Mouse (Mus musculus) spleen, postnatal 10 days (tissue): Measurements from ENCODE around the gene Gm10310.
"Not testable (repeated sequence)": the region's sequence is repeated elsewhere in the genome, so short reads cannot be mapped to it uniquely, and the experiment has no call there.

Source experiments
- DNase-seq, 2 experiments: peaks; one replicate each; pipeline ENCODE4 v3.0.0; 2021 to 2022; ENCODE audit warnings: low spot score in 2 of 2

Gm10310 gene

GRCm38 (mm10) chr10:129984962-129985361, at the start of gene Gm10310:
Gm10310 (minus strand) TSS chr10:129985062.
- not testable (repeated sequence) for DNase-seq

DNA sequence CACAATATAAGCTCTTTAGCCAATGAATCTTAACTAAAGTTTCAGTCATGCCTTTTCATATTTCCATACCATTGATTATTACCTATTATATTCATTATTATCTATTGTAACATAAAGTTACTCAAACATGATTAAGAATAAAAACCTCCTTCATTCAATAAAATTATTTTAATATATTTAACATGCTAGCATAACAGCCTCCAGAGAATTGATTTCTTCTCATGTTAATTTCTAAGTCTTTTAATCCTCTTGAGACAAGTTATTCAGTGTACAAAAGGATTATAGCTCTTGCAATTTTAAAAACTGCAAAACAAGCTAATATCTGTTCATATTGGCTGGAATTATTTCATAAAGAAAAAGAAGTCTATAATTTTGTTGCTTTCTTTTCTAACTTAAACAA, 45.2 kb upstream of the Gm10310 start, which contains the start of gene Olfr821:
Olfr821 (plus strand) TSS at position 301 of the 400 bp plus-strand sequence.
- DNase-seq = no peak

GRCm38 (mm10) chr10:130012321-130012720, 27.5 kb upstream of the Gm10310 start, which contains the start of gene Olfr820:
Olfr820 (plus strand) TSS chr10:130012621.
- no peak for DNase-seq

DNA sequence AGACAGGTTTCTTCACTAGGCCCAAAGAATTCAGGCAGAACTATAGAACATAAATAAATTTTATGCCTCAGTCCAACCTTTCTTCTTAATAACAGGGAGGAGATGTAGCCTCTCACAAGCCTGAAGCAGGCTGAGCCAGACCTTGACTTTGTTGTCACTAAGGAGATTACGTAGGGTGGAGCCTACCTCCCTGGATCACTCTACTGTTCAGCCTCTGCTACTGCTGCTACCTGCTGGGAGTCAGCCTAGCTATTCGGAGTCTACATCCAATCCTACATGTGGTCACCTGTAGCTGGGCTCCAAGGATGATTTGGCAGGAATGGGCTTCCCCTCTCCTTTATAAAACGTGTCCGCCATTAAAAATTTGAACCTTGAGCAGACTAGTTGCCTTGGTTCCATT, 20.5 kb upstream of the Gm10310 start:
- not testable (repeated sequence) for DNase-seq

- DNase-seq = not testable (repeated sequence)
Measured at GRCm38 (mm10) chr10:130004104-130004503, 19.2 kb upstream of the Gm10310 start.

- DNase-seq = not testable (repeated sequence)
Measured at GRCm38 (mm10) chr10:129981867-129982266, 3.0 kb downstream of the Gm10310 start.

- DNase-seq = not testable (repeated sequence)
Measured at GRCm38 (mm10) chr10:129976040-129976439, 8.8 kb downstream of the Gm10310 start, which contains the start of gene Olfr247. Olfr247 (minus strand) TSS chr10:129976140.

GRCm38 (mm10) chr10:129972994-129973393, 11.9 kb downstream of the Gm10310 start:
- not testable (repeated sequence) for DNase-seq

DNA sequence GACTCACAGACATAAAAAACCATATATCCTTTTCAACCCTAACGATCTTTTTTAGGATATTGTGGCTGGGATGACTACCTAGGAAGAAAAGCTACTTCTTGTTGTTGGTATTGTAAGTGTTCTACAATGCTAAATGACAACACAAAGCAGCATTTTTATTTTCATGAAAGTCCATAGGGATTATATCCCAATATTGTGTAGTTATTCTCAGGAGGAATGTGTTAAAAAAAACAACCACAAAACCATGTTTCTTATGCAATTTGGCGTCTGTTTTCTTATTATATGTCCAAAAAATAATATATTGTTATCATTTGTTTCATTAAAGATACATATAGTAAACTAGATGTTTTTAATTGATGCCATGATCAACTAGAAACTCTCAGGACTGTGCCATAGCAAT, 17.7 kb downstream of the Gm10310 start, which contains the start of gene Olfr819:
Olfr819 (minus strand) TSS at position 101 of the 400 bp plus-strand sequence.
- not testable (repeated sequence) for DNase-seq

DNA sequence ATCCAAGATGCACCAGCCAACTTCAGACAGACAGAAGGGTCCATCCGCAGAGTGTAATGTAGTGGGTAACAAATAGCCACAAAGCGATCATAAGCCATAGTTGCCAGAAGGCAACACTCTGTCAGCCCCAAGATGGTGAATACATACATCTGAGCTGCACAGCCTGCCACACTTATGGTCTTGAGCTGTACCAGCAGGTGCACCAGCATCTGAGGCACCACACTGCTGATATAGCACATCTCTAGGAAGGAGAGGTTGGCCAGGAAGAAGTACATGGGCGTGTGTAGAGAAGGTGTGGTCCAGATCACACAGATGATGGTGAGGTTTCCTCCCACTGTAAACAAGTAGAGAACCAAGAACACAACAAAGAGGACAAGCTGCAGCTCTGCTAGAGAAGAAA, 18.6 kb downstream of the Gm10310 start:
- not testable (repeated sequence) for DNase-seq

GRCm38 (mm10) chr10:129949000-129949399, 35.9 kb downstream of the Gm10310 start, which contains the start of gene Olfr818:
Olfr818 (minus strand) TSS chr10:129949100.
- DNase-seq = no peak
